Mouse (Mus musculus) embryonic facial prominence, embryonic 15.5 days (tissue): ENCODE measurements around the gene Dtd1. TPM values are rescaled to one million over a fixed set of nuclear protein-coding genes. Genes with fewer than 3 reads are reported as not detected.

Experiments used
- ATAC-seq: fragments of 200-750 bp; cut with Nextera tagmentation; 2 replicates; pipeline ENCODE4 v1.8.0; 2017; ENCODE audit warnings: low read depth, moderate TSS enrichment; ENCODE audit not compliant: insufficient number of reproducible peaks, low FRiP score, low TSS enrichment
- H3K27ac ChIP-seq: fragments of 300-500 bp; sonication (generic); replicated peaks from 2 replicates; pipeline ENCODE4 v1.5.1; 2015; ENCODE audit warnings: mild to moderate bottlenecking, inconsistent platforms
- H3K27me3 ChIP-seq: fragments of 300-500 bp; sonication (generic); 2 replicates; pipeline ENCODE4 v1.6.1; 2015; ENCODE audit warnings: inconsistent platforms
- H3K36me3 ChIP-seq: fragments of 300-500 bp; sonication (generic); 2 replicates; pipeline ENCODE4 v1.6.1; 2015; ENCODE audit warnings: mild to moderate bottlenecking, inconsistent platforms
- H3K4me1 ChIP-seq: fragments of 300-500 bp; sonication (generic); 2 replicates; pipeline ENCODE4 v1.6.1; 2015; ENCODE audit warnings: inconsistent platforms
- H3K4me2 ChIP-seq: fragments of 300-500 bp; sonication (generic); replicated peaks from 2 replicates; pipeline ENCODE4 v1.6.1; 2015; ENCODE audit warnings: mild to moderate bottlenecking, inconsistent platforms
- H3K4me3 ChIP-seq: fragments of 300-500 bp; sonication (generic); replicated peaks from 2 replicates; pipeline ENCODE4 v1.5.1; 2015; ENCODE audit warnings: mild to moderate bottlenecking, inconsistent platforms
- H3K9ac ChIP-seq: fragments of 300-500 bp; sonication (generic); 2 replicates; pipeline ENCODE4 v1.6.1; 2015; ENCODE audit warnings: inconsistent platforms
- H3K9me3 ChIP-seq: fragments of 300-500 bp; sonication (generic); replicated peaks from 2 replicates; pipeline ENCODE4 v1.6.1; 2016; ENCODE audit warnings: inconsistent platforms
- WGBS: fragments of 180-500 bp; shearing (Covaris S2); methylation state at CpG from one replicate; pipeline ENCODE4 v1.1.7; 2015; 5-methylcytosine and 5-hydroxymethylcytosine counted together
- polyA plus RNA-seq: library from polyadenylated mRNA; unstranded; fragments of >200 nt; fragmentation: Nextera tagmentation; extraction: Ambion mirVana; gene quantifications from 2 replicates; pipeline ENCODE4 v1.2.1, GENCODE M21; 2015

Dtd1 gene
- polyA plus RNA-seq, 1 experiment from 2014 or later: 36.9 TPM

- Histone ChIP-seq H3K4me2 (no peak overlapping the region), H3K4me3 (no peak overlapping the region), H3K27ac (no peak overlapping the region), H3K27me3 (no peaks in the 10 kb centered on the region), H3K4me1 (0 out of 2 replicates have a peak, but pooled peaks cover 5% of the 10 kb centered on the region), H3K9me3 (no peaks in the 10 kb centered on the region), H3K36me3 (no peaks in the 10 kb centered on the region), H3K9ac (no peak overlapping the region)
- no peak for ATAC-seq
- WGBS: 74% methylated on average over 4 of the region's 4 CpGs
These were observed 42.3 kb downstream of the Dtd1 start for GRCm38 (mm10) chr2:144641991-144642390.

GRCm38 (mm10) chr2:144646360-144646759 is 46.7 kb downstream of the Dtd1 start:
- Histone ChIP-seq H3K9me3 (no peaks in the 10 kb centered on the region), H3K9ac (no peak overlapping the region), H3K27me3 (no peaks in the 10 kb centered on the region), H3K36me3 (no peaks in the 10 kb centered on the region), H3K4me2 (no peak overlapping the region), H3K4me3 (no peak overlapping the region), H3K4me1 (0 out of 2 replicates have a peak, but pooled peaks cover 5% of the 10 kb centered on the region), H3K27ac (no peak overlapping the region)
- ATAC-seq: no peak
- WGBS: 33% methylated on average over 10 of the region's 10 CpGs

- H3K27ac ChIP-seq: no peak overlapping the region
- H3K27me3 ChIP-seq: no peaks in the 10 kb centered on the region
- no peak overlapping the region for H3K4me2 ChIP-seq
- no peaks in the 10 kb centered on the region for H3K9me3 ChIP-seq
- no peak for ATAC-seq
- WGBS: 75% methylated on average over 4 of the region's 4 CpGs
- H3K4me1 ChIP-seq: 0 out of 2 replicates have a peak, but pooled peaks cover 5% of the 10 kb centered on the region
- no peak overlapping the region for H3K4me3 ChIP-seq
- H3K36me3 ChIP-seq: no peaks in the 10 kb centered on the region
- no peak overlapping the region for H3K9ac ChIP-seq
These were observed 47.5 kb downstream of the Dtd1 start for GRCm38 (mm10) chr2:144647151-144647550.

GRCm38 (mm10) chr2:144649960-144650359 is 50.3 kb downstream of the Dtd1 start:
- no peaks in the 10 kb centered on the region for H3K27me3 ChIP-seq
- ATAC-seq: no peak
- no peak overlapping the region for H3K9ac ChIP-seq
- H3K4me1 ChIP-seq: 0 out of 2 replicates have a peak, but pooled peaks cover 5% of the 10 kb centered on the region
- no peak overlapping the region for H3K4me3 ChIP-seq
- no peak overlapping the region for H3K4me2 ChIP-seq
- H3K27ac ChIP-seq: no peak overlapping the region
- WGBS: 94% methylated on average over 1 of the region's 1 CpGs
- H3K36me3 ChIP-seq: no peaks in the 10 kb centered on the region
- no peaks in the 10 kb centered on the region for H3K9me3 ChIP-seq

- Histone ChIP-seq H3K4me2 (no peak overlapping the region), H3K9me3 (no peaks in the 10 kb centered on the region), H3K27ac (no peak overlapping the region), H3K4me1 (no peaks in the 10 kb centered on the region), H3K9ac (no peak overlapping the region), H3K27me3 (no peaks in the 10 kb centered on the region), H3K36me3 (no peaks in the 10 kb centered on the region), H3K4me3 (no peak overlapping the region)
- 93% methylated on average over 4 of the region's 4 CpGs for WGBS
- no peak for ATAC-seq
These were observed 53.1 kb downstream of the Dtd1 start for GRCm38 (mm10) chr2:144652841-144653240.

GRCm38 (mm10) chr2:144655307-144655706 is 55.6 kb downstream of the Dtd1 start:
- Histone ChIP-seq H3K9ac (no peak overlapping the region), H3K4me3 (no peak overlapping the region), H3K36me3 (no peaks in the 10 kb centered on the region), H3K4me2 (no peak overlapping the region), H3K9me3 (no peaks in the 10 kb centered on the region), H3K27ac (no peak overlapping the region), H3K27me3 (no peaks in the 10 kb centered on the region), H3K4me1 (no peaks in the 10 kb centered on the region)
- no peak for ATAC-seq
- WGBS: 67% methylated on average over 3 of the region's 3 CpGs

GRCm38 (mm10) chr2:144668507-144668906 is 68.8 kb downstream of the Dtd1 start:
- H3K9ac ChIP-seq: no peak overlapping the region
- H3K9me3 ChIP-seq: no peaks in the 10 kb centered on the region
- H3K4me3 ChIP-seq: no peak overlapping the region
- no peaks in the 10 kb centered on the region for H3K27me3 ChIP-seq
- H3K36me3 ChIP-seq: no peaks in the 10 kb centered on the region
- H3K4me1 ChIP-seq: no peaks in the 10 kb centered on the region
- 86% methylated on average over 4 of the region's 4 CpGs for WGBS
- H3K4me2 ChIP-seq: no peak overlapping the region
- ATAC-seq: no peak
- no peak overlapping the region for H3K27ac ChIP-seq

- H3K9ac ChIP-seq: no peak overlapping the region
- no peaks in the 10 kb centered on the region for H3K36me3 ChIP-seq
- ATAC-seq: no peak
These were observed 70.7 kb downstream of the Dtd1 start for GRCm38 (mm10) chr2:144670289-144670930.

GRCm38 (mm10) chr2:144672397-144672796 is 72.7 kb downstream of the Dtd1 start:
- H3K9me3 ChIP-seq: no peaks in the 10 kb centered on the region
- no peak overlapping the region for H3K4me2 ChIP-seq
- H3K9ac ChIP-seq: no peak overlapping the region
- ATAC-seq: no peak
- peaks cover 18% of the 10 kb centered on the region for H3K4me1 ChIP-seq
- no peaks in the 10 kb centered on the region for H3K27me3 ChIP-seq
- no peak overlapping the region for H3K4me3 ChIP-seq
- H3K27ac ChIP-seq: no peak overlapping the region
- no peaks in the 10 kb centered on the region for H3K36me3 ChIP-seq
- 53% methylated on average over 5 of the region's 5 CpGs for WGBS

More at GRCm38 (mm10) chr2:144670289-144670930, 70.7 kb downstream of the Dtd1 start:
- WGBS: 91% methylated on average over 5 of the region's 5 CpGs
- H3K9me3 ChIP-seq: no peaks in the 10 kb centered on the region
- no peak overlapping the region for H3K27ac ChIP-seq
- H3K27me3 ChIP-seq: no peaks in the 10 kb centered on the region
- no peak overlapping the region for H3K4me2 ChIP-seq
- H3K4me1 ChIP-seq: no peaks in the 10 kb centered on the region
- H3K4me3 ChIP-seq: no peak overlapping the region

- Histone ChIP-seq H3K4me1 (peaks cover 45% of the 10 kb centered on the region), H3K4me3 (no peak overlapping the region), H3K9me3 (no peaks in the 10 kb centered on the region), H3K4me2 (0 out of 2 replicates have a peak overlapping the region, but pooled peaks have one; percentile 11), H3K36me3 (no peaks in the 10 kb centered on the region), H3K27ac (no peak overlapping the region), H3K27me3 (no peaks in the 10 kb centered on the region), H3K9ac (no peak overlapping the region)
- ATAC-seq: no peak
- 19% methylated on average over 13 of the region's 13 CpGs for WGBS
These were observed 77.0 kb downstream of the Dtd1 start for GRCm38 (mm10) chr2:144676546-144677228.

GRCm38 (mm10) chr2:144677229-144677571 is 77.5 kb downstream of the Dtd1 start:
- Histone ChIP-seq H3K36me3 (no peaks in the 10 kb centered on the region), H3K27ac (no peak overlapping the region), H3K27me3 (no peaks in the 10 kb centered on the region), H3K9ac (no peak overlapping the region), H3K4me2 (no peak overlapping the region), H3K4me3 (no peak overlapping the region), H3K9me3 (no peaks in the 10 kb centered on the region), H3K4me1 (peaks cover 45% of the 10 kb centered on the region)
- WGBS: 40% methylated on average over 2 of the region's 2 CpGs
- ATAC-seq: no peak
